Mouse (Mus musculus): ENCODE results near the gene Lrmda.

GRCm38 (mm10) chr14:22083931-22084330 lies 64.4 kb downstream of the Lrmda start:
- TF ChIP-seq CTCF (IDR thresholded peaks at IDR 0.05; ENCODE audit: low read depth) (no peak), EP300 (IDR thresholded peaks at IDR 0.05; ENCODE audit: low read depth) (no peak)

Measured in heart, postnatal 0 days (tissue).